In genomic region chr9:43850281-43850680, GRCm38 (mm10) we compare ENCODE assay signal across 18 mouse cellular contexts.
"Had no signal": no experiment of that assay in that cellular context is flagged by ENCODE, and none has a peak within 500 bp of the region (broad histone marks: within the 10 kb centered on the region; RNA-seq: fewer than 3 reads in every experiment).

No protein-coding gene starts in this region.

- H3K27ac ChIP-seq: kidney, embryonic 15.5 days; left cerebral cortex, adult 2 months; liver, embryonic 13.5 days; stomach, embryonic 15.5 days had no signal

- H3K9ac ChIP-seq: kidney, embryonic 15.5 days; liver, embryonic 13.5 days; stomach, embryonic 15.5 days had no signal

- H3K4me1 ChIP-seq: liver, embryonic 13.5 days; stomach, embryonic 15.5 days had no signal

- DNase-seq: kidney, adult 11 months; kidney, adult 8-10 months; kidney, postnatal 10 days; kidney, postnatal 36 days; layer of hippocampus, postnatal 36 days; liver, embryonic 13.5 days; lung, adult 2 months; lung, postnatal 14 days; lung, postnatal 4 days; midbrain, embryonic 14.5 days; right cerebral cortex, adult 18-20 months; right cerebral cortex, postnatal 25 days; spleen, adult 18-20 months; thymus, postnatal 25 days had no signal

- H3K4me2 ChIP-seq: kidney, embryonic 15.5 days; liver, embryonic 13.5 days; midbrain, embryonic 11.5 days; stomach, embryonic 15.5 days had no signal

- H3K9me3 ChIP-seq: kidney, embryonic 15.5 days; liver, embryonic 13.5 days; stomach, embryonic 15.5 days had no signal

- H3K4me3 ChIP-seq: kidney, embryonic 15.5 days; left cerebral cortex, adult 2 months; liver, embryonic 13.5 days; stomach, embryonic 15.5 days had no signal

- H3K36me3 ChIP-seq: kidney, embryonic 15.5 days; liver, embryonic 13.5 days; stomach, embryonic 15.5 days had no signal
